Mouse (Mus musculus): ENCODE measurements around the gene Dip2c. TPM values are rescaled to one million over a fixed set of nuclear protein-coding genes. Genes with fewer than 3 reads are reported as not detected.

The Dip2c gene
- total RNA-seq, 1 experiment: 10.6 TPM

DNA sequence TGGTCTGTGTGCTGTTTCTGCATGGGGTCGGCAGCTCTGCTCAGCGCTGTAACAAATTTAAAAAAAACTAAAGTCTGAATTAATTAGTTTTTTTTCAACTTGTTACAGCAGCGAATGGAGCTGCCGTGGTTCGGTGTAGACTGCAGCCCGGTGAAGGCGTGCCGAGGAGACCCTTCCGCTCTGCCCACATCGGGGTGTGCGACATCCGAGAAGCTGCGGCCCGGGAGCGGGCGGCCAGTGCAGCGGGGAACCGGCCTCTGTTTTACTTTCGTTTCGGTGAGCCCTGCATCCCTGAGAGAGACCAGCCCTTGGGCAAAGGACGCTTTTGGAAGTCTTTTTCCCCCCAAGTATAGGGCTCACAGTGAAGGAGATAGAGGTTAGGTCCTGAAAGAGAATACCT, 218.4 kb downstream of the Dip2c start:
- H3K4me3 ChIP-seq (ENCODE audit: insufficient read depth in 1 of 2, low read depth in 1 of 2, low read length in 2 of 2, poor library complexity in 1 of 2, severe bottlenecking in 1 of 2): peak overlapping the region; percentile 12 to 49; a peak in 3 of 4 replicates
- no peak for TF ChIP-seq MAFK (IDR thresholded peaks at IDR 0.05; ENCODE audit: insufficient read depth, low read depth, low read length)
- H3K4me1 ChIP-seq (ENCODE audit: control insufficient read depth in 2 of 2, insufficient read depth in 2 of 2, low read length in 2 of 2, poor library complexity in 1 of 2): 0 out of 4 replicates have a peak, but pooled peaks cover 0 to 2% of the 10 kb centered on the region in 2 experiments
- H3K9me3 ChIP-seq (ENCODE audit: control insufficient read depth, insufficient read depth, low read depth, low read length): no peaks in the 10 kb centered on the region
- no peak overlapping the region for H3K9ac ChIP-seq (ENCODE audit: insufficient read depth, low read depth, low read length, poor library complexity, severe bottlenecking)
- DNase-seq (ENCODE audit: low read depth, low spot score): no peak
- no peak overlapping the region for H3K27ac ChIP-seq (ENCODE audit: insufficient read depth, low read depth, low read length, poor library complexity, severe bottlenecking)
- in situ Hi-C loops (cut with MboI; ENCODE audit: low sequenced_read_pairs in 2 of 2, unreplicated experiment in 2 of 2): no loop called here
- no peaks in the 10 kb centered on the region for H3K36me3 ChIP-seq (ENCODE audit: control insufficient read depth, insufficient read depth, low read length, poor library complexity, severe bottlenecking)

DNA sequence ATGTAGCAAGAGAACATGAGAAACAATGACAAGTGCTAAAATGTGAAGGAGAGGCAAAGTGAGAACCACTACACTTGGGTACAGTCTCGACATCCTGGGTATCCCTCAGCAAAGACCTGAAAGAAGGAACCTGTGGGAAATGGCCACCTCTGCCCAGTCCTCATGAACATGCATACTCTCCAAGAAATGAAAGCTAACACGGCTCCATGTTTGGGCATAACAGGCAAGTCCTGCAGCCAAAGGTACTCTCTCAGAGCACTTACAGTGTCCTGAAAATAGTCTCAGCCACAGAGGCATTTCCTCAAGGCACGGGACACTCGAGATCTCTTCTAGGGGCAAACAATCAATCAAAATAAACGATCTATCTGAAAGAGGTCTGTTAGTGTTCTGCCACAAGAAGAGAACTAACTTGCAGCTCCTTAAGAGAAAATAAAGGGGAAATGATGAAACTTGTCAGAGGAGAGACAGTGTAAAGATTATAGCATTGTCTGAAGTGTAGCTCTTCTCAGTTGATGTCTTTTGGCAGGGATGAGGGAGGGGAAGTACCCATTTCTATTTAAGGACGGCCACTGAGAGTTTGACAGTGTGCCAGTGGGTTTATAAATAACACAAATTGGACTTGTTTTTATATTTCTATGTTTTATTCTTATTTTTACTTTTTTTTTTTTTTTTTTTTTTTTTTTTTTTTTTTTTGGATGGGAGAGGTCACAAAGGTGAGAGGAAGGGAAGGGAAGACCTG, 228.0 kb downstream of the Dip2c start:
- in situ Hi-C loops (cut with MboI; ENCODE audit: low sequenced_read_pairs in 2 of 2, unreplicated experiment in 2 of 2): no loop called here
- TF ChIP-seq MAFK (IDR thresholded peaks at IDR 0.05; ENCODE audit: insufficient read depth, low read depth, low read length) (no peak), ZNF384 (IDR thresholded peaks at IDR 0.05; ENCODE audit: low read depth, low read length) (no peak), CHD2 (IDR thresholded peaks at IDR 0.05; ENCODE audit: low read depth, low read length) (no peak), ZC3H11A (IDR thresholded peaks at IDR 0.05; ENCODE audit: borderline replicate concordance, low read depth, low read length) (no peak), HCFC1 (IDR thresholded peaks at IDR 0.05; ENCODE audit: borderline replicate concordance, insufficient read depth, low read length) (no peak)
- Histone ChIP-seq H3K27ac (ENCODE audit: insufficient read depth, low read depth, low read length, poor library complexity, severe bottlenecking) (no peak overlapping the region), H3K9ac (ENCODE audit: insufficient read depth, low read depth, low read length, poor library complexity, severe bottlenecking) (no peak overlapping the region), H3K36me3 (ENCODE audit: control insufficient read depth, insufficient read depth, low read length, poor library complexity, severe bottlenecking) (no peaks in the 10 kb centered on the region), H3K4me1 (ENCODE audit: control insufficient read depth in 2 of 2, insufficient read depth in 2 of 2, low read length in 2 of 2, poor library complexity in 1 of 2) (no peaks in the 10 kb centered on the region), H3K4me3 (ENCODE audit: insufficient read depth in 1 of 2, low read depth in 1 of 2, low read length in 2 of 2, poor library complexity in 1 of 2, severe bottlenecking in 1 of 2) (no peak overlapping the region), H3K9me3 (ENCODE audit: control insufficient read depth, insufficient read depth, low read depth, low read length) (no peaks in the 10 kb centered on the region)
- DNase-seq (ENCODE audit: low read depth, low spot score): no peak

DNA sequence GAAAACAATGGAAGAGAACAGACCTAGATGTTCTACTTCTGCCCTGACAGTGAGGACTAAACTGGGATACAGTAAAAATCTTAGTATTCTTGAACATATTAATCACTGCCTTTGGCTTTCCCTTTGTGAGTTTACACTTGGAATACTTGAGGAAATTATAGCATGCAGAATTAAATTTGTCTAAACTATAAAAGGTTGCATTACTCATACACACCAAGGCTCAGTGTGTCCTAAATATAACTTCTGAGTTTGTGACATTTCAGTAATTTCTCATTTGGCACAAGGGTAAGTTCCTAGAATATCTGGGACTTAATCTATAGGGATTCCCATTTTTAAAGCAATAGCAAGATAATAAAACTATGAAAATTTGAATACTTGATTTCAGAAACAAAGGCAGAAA, 262.2 kb downstream of the Dip2c start:
- no peaks in the 10 kb centered on the region for H3K4me1 ChIP-seq (ENCODE audit: control insufficient read depth in 2 of 2, insufficient read depth in 2 of 2, low read length in 2 of 2, poor library complexity in 1 of 2)
- no peaks in the 10 kb centered on the region for H3K36me3 ChIP-seq (ENCODE audit: control insufficient read depth, insufficient read depth, low read length, poor library complexity, severe bottlenecking)
- H3K27ac ChIP-seq (ENCODE audit: insufficient read depth, low read depth, low read length, poor library complexity, severe bottlenecking): no peak overlapping the region
- DNase-seq (ENCODE audit: low read depth, low spot score): no peak
- no peaks in the 10 kb centered on the region for H3K9me3 ChIP-seq (ENCODE audit: control insufficient read depth, insufficient read depth, low read depth, low read length)
- in situ Hi-C loops (cut with MboI; ENCODE audit: low sequenced_read_pairs in 2 of 2, unreplicated experiment in 2 of 2): no loop called here
- no peak overlapping the region for H3K9ac ChIP-seq (ENCODE audit: insufficient read depth, low read depth, low read length, poor library complexity, severe bottlenecking)
- H3K4me3 ChIP-seq (ENCODE audit: insufficient read depth in 1 of 2, low read depth in 1 of 2, low read length in 2 of 2, poor library complexity in 1 of 2, severe bottlenecking in 1 of 2): no peak overlapping the region
- no peak for TF ChIP-seq HCFC1 (IDR thresholded peaks at IDR 0.05; ENCODE audit: borderline replicate concordance, insufficient read depth, low read length)
- no peak for TF ChIP-seq MAFK (IDR thresholded peaks at IDR 0.05; ENCODE audit: insufficient read depth, low read depth, low read length)
- no peak for TF ChIP-seq ZNF384 (IDR thresholded peaks at IDR 0.05; ENCODE audit: low read depth, low read length)
- TF ChIP-seq ZC3H11A (IDR thresholded peaks at IDR 0.05; ENCODE audit: borderline replicate concordance, low read depth, low read length): no peak
- no peak for TF ChIP-seq CHD2 (IDR thresholded peaks at IDR 0.05; ENCODE audit: low read depth, low read length)

DNA sequence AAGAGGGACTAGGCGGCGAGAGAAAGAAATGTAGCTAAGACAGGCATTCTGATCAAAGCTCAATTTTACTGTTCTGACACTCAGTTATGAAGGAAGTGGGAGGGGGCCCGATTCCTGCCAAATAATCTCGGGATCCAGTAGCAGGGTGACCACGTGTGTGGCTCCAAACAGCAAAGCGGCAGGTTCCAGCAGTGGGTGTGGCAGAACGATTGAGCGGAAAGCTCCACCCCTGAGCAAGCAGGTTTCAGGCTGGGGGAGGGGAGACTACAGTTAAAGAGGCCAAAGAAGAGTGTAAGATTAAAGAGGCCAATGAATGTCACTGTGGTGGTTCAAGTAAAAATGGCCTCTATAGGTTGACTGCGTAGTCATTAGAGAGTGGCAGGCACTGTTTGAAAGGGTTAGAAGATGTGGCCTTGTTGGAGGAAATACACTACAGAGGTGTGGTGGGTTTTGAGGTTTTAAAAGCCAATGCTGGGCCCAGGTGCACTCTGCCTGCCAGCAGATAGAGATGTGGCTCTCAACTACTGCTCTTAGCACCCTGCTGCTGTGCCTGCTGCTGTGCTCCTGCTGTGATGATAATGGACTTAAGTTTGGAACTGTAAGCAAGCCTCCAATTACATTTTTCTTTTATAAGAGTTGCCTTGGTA, 271.5 kb downstream of the Dip2c start:
- in situ Hi-C loops (cut with MboI; ENCODE audit: low sequenced_read_pairs in 2 of 2, unreplicated experiment in 2 of 2): no loop called here
- H3K9me3 ChIP-seq (ENCODE audit: control insufficient read depth, insufficient read depth, low read depth, low read length): no peaks in the 10 kb centered on the region
- TF ChIP-seq ZNF384 (IDR thresholded peaks at IDR 0.05; ENCODE audit: low read depth, low read length) (no peak), HCFC1 (IDR thresholded peaks at IDR 0.05; ENCODE audit: borderline replicate concordance, insufficient read depth, low read length) (no peak), MAFK (IDR thresholded peaks at IDR 0.05; ENCODE audit: insufficient read depth, low read depth, low read length) (no peak), ZC3H11A (IDR thresholded peaks at IDR 0.05; ENCODE audit: borderline replicate concordance, low read depth, low read length) (no peak), CHD2 (IDR thresholded peaks at IDR 0.05; ENCODE audit: low read depth, low read length) (no peak)
- H3K9ac ChIP-seq (ENCODE audit: insufficient read depth, low read depth, low read length, poor library complexity, severe bottlenecking): no peak overlapping the region
- no peak overlapping the region for H3K27ac ChIP-seq (ENCODE audit: insufficient read depth, low read depth, low read length, poor library complexity, severe bottlenecking)
- peaks cover 2 to 4% of the 10 kb centered on the region in 2 experiments; a peak in 3 of 4 replicates for H3K4me1 ChIP-seq (ENCODE audit: control insufficient read depth in 2 of 2, insufficient read depth in 2 of 2, low read length in 2 of 2, poor library complexity in 1 of 2)
- peak; percentile 31 for DNase-seq (ENCODE audit: low read depth, low spot score)
- peak overlapping the region in 1 of 2 experiments; percentile 34; a peak in 1 of 4 replicates for H3K4me3 ChIP-seq (ENCODE audit: insufficient read depth in 1 of 2, low read depth in 1 of 2, low read length in 2 of 2, poor library complexity in 1 of 2, severe bottlenecking in 1 of 2)
- no peaks in the 10 kb centered on the region for H3K36me3 ChIP-seq (ENCODE audit: control insufficient read depth, insufficient read depth, low read length, poor library complexity, severe bottlenecking)

All from ES-E14 (cell line).